Mouse (Mus musculus): ENCODE measurements around the gene Grb7.

Grb7 gene

DNA sequence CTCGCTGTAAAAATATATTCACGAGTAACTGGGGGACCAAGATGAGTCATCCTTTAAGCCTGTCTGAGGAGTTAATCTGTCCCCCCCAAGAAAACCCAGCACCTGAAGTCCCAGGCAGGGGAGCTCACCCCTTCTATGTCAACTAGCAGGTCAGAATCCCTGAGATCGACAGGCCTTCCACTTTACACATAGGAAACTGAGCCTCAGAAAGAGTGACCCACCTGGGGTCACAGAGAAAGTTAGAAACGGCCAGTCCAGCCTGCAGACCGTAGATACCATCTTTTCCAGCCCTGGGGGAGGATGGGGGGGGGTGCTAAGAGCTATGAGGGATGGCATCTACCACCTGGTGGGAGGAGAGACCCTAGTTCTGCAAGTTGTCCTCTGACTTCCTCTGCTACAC lies 10.4 kb downstream of the Grb7 start:
- ChIA-PET POLR2A (interaction anchor here in 2 of 4 experiments (0.9 to 3.5 kb wide), 8 partner anchors 8 to 131 kb away, joined by 3 to 22 read pairs (median 4); partner anchors contain the start of genes Erbb2 (in 1 of the 2), Grb7 (in 1 of the 2), Mien1 (in 1 of the 2) and Ormdl3 (in 1 of the 2)), CTCF (interaction anchor here (0.6 to 7.2 kb wide), 18 partner anchors 9 to 223 kb away, joined by 3 to 45 read pairs (median 4); partner anchors contain the start of genes Lrrc3c (in 2 of the 4), Mien1 (in 1 of the 4), Ormdl3 (in 1 of the 4) and Ppp1r1b (in 1 of the 4))

DNA sequence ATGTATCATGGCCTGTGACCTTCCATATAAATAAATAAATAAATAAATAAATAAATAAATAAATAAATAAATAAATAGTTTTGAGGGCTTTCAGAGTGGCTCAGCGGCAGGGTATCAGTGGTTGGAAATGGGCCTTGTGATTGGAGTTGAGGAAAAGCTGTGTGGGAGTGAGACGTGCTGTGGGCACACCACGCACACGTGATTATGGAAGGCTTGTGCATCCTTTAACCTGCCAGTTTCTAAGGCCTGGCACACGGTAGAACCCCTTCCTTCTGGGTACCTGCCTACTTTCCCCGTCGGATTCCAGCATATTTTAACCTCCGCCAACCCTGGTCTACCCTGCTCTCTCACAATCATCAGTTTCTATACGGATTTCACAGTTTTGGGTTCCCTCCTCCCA lies 10.8 kb downstream of the Grb7 start:
- ChIA-PET CTCF (interaction anchor here (0.6 to 7.2 kb wide), 22 partner anchors 9 to 330 kb away, joined by 3 to 45 read pairs (median 4); partner anchors contain the start of genes Lrrc3c (in 1 of the 4), Mien1 (in 1 of the 4), Ormdl3 (in 1 of the 4) and Ppp1r1b (in 1 of the 4)), POLR2A (interaction anchor here in 3 of 4 experiments (0.7 to 3.5 kb wide), 13 partner anchors 8 to 115 kb away, joined by 3 to 22 read pairs (median 8); partner anchors contain the start of genes Erbb2 (in 1 of the 3), Grb7 (in 1 of the 3), Mien1 (in 1 of the 3) and Stard3 (in 1 of the 3))

DNA sequence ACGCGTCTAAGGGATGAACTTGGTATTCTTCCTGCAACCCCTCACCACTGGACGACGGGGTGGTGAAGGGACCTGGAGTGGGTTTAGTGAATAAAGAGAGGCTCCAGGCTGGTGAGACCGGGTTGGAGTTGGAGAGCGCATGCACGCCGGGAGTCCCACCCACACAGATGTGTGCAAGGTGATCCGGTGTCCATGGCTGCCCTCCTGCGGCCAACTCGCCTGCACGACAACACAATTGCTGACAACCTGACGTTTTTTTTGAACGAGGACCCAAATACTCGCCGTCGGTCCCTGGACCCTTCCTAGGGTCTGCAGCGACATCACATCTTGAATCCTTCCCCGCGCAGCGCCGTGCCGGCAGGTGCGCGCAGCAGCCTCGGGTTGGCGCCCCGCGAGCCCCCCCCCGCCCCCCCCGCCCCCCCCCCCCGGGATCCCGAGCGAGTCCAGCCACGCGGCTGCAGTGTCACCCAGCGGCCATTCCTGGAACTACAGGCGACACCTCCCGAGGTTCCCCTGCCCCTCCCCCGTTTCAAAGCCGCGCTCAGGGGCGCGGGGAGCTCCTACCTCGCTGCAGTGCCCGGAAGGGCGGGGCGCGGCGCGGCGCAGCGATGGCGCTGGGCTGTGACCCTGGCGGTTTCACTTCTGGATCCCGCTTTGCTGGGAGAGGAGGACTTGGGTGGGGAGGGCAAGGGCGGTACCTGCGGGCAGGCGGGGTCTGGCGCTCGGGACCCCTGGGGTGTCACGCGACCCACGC lies 11.3 kb downstream of the Grb7 start:
- ChIA-PET CTCF (interaction anchor here (0.5 to 7.2 kb wide), 65 partner anchors 9 to 1863 kb away, joined by 3 to 45 read pairs (median 3); partner anchors contain the start of genes Mien1 (in 3 of the 4), Stard3 (in 2 of the 4), Tcap (in 2 of the 4) and Zpbp2 (in 2 of the 4)), POLR2A (interaction anchor here in 3 of 4 experiments (0.6 to 3.5 kb wide), 48 partner anchors 8 to 318 kb away, joined by 3 to 22 read pairs (median 4); partner anchors contain the start of genes Erbb2 (in 2 of the 3), Mien1 (in 2 of the 3), Ormdl3 (in 2 of the 3) and Pgap3 (in 2 of the 3))

DNA sequence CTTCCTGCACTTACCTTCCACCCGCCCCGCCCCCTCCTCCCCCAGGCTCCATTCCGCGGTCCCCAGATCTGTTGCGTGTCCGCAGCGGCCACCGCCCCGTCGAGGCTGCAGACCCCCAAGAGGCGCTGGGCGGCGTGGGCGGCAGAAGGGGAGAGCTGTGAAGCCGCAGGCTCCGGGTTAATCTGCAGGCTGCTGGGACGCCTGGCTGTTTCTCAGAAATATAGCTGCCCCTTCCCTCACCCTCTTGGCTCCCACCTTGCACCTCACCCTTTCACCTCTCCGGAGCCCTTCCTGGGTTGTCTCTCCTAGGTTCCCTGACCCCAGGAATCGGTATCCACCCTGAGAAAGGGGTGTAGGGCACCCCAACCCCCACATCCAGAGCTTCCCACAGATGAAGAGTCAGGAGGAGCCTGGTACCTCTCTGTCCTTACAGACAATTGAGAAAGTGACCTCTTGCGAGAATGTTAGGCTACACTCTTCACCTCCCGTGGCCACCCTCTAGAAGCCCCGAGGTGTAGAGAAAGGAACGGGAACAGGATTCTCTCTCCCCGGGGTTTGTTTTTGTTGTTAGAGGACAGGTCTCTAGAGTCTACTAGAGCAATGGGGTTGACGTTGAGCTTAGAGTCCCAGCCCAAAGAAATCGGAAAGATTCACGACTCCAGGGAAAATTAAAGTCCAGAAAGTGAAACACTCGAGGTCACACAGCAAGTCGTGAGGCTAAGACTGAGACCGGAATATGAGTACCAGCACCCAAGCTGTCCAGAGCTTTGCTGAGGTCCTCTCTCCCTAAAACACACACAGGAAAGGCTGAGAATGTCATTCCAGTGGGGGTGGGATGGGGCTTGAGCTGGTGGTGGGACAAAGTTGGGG lies 12.2 kb downstream of the Grb7 start:
- CTCF ChIA-PET, result interaction anchor here (0.5 to 7.2 kb wide), 64 partner anchors 8 to 1862 kb away, joined by 3 to 45 read pairs (median 3); partner anchors contain the start of genes Mien1 (in 3 of the 4), Stard3 (in 2 of the 4), Tcap (in 2 of the 4) and Zpbp2 (in 2 of the 4)

DNA sequence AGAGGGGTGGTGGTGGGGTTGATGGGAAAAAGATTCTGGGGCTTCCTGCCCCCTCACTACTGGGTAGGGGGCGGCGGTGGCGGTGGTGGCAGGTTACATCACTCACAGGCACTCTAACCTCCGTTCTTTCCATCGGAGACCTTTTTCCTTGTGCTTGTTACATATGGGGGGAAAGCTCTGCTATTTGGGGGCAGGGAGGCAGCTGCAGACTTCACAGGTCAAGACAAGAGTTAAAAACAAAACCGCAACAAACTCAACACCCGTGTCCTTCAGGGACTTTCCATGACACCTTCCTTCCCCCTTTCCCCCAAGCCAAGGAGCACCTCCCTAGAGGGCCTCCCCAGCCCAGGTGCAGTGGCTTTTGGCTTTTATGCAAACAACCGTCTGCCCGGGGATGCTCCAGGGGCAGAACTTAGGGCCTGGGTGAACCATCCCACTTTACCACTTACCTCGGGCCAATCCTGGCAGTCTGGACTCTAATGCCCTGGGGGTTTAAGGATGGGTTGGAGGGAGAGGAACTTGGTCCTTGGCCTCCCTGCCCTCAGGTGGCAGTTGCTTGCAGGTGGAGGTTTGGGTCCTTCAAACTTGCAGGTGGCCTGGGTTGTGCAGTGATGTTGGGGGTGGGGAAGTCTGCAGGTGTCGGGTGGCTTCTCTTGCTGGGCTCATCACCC lies 13.0 kb downstream of the Grb7 start:
- ChIA-PET POLR2A (interaction anchor here in 3 of 4 experiments (0.5 to 3.5 kb wide), 16 partner anchors 10 to 677 kb away, joined by 3 to 22 read pairs (median 7); partner anchors contain the start of genes Grb7 (in 1 of the 3), Mien1 (in 1 of the 3), Rpl23 (in 1 of the 3) and Stard3 (in 1 of the 3)), CTCF (interaction anchor here in 3 of 4 experiments (1.3 to 7.2 kb wide), 8 partner anchors 11 to 118 kb away, joined by 3 to 45 read pairs (median 10); partner anchors contain the start of genes Mien1 (in 1 of the 3) and Zpbp2 (in 1 of the 3))

More for the DNA sequence above, 12.2 kb downstream of the Grb7 start:
- POLR2A ChIA-PET, result interaction anchor here in 3 of 4 experiments (0.5 to 3.5 kb wide), 49 partner anchors 9 to 676 kb away, joined by 3 to 22 read pairs (median 4); partner anchors contain the start of genes Mien1 (in 3 of the 3), Ormdl3 (in 2 of the 3), Pgap3 (in 2 of the 3) and Erbb2 (in 1 of the 3)

DNA sequence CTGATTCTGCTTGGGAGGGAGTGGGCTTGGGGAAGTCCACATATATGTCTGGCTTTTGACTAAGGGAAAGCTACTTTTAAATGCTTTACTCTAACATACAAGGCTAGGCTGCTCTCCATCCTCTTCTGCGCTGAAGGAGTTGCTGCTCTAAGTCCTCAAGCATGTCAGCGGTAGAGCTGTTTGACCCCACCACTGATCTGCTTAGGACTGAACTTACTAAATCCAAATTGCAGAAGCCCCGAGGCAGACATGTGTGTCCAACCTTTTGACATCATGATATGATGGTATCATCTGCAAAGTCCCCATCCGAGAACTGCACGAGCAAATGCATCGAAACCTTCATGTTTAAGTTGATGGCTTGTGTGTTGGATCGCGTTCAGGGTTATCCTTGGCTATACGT lies 13.7 kb downstream of the Grb7 start:
- POLR2A ChIA-PET, result interaction anchor here in 2 of 4 experiments (0.9 to 3.2 kb wide), 6 partner anchors 10 to 123 kb away, joined by 3 to 18 read pairs (median 6); partner anchors contain the start of genes Mien1 (in 1 of the 2), Stard3 (in 1 of the 2) and Zpbp2 (in 1 of the 2)
- CTCF ChIA-PET, result interaction anchor here in 1 of 4 experiments (7.2 kb wide), 1 partner anchor 118 kb away, joined by 45 read pairs; no protein-coding TSS in a partner anchor

DNA sequence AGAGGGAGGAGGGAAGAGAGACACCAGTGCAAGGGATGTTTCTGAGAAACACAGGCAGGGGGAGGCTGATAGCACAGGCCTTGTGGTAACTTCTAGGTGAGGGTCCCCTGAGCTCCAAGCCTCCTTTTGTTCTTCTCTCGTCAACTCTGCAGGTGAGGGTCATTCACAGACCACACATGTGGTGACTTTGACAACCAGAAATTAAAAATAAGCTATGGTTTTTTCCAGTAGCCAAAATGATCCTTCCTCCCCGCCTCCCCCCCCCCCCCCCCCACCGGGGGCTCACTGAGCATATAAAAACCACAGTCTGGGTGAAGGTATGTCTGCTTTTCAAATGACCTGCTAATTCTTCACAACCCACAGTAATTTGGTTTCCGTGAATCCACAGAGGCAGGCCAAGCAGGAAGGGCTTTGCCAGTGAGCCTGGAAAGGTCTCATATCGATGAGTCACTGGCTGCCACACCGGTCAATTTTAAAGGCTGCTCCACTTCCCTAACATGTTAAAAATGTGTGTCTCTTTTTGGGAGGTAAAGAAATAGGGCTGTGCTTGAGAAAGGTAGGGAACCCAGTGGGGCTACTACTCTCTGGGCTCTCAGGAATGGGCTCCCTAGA lies 15.0 kb downstream of the Grb7 start:
- POLR2A ChIA-PET, result interaction anchor here in 2 of 4 experiments (0.5 to 1.3 kb wide), 7 partner anchors 9 to 273 kb away, joined by 3 to 5 read pairs (median 3); partner anchors contain the start of gene Grb7 (in 1 of the 2)
- CTCF ChIA-PET, result interaction anchor here in 3 of 4 experiments (0.5 to 7.2 kb wide), 5 partner anchors 93 to 874 kb away, joined by 3 to 45 read pairs (median 4); no protein-coding TSS in a partner anchor

DNA sequence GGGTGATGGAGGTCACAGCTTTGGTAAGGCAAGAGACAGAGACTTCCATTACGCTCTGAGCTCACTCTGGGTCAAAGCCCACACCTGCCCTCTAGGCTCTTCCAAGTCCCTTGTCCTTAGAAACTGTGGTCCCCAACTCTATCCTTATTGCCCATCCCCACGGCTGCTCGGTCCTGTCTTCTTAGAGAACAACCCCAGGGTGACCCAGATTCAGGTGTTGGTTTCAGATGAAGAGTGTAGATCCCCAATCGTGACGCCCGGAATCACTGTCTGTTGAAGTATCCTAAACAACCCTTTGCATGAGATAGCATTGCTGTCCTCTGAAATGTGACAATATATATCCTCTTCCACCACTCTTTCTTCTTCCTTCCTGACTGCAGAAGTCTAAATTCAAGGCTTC lies 16.1 kb downstream of the Grb7 start:
- ChIA-PET CTCF (no interaction called here), POLR2A (interaction anchor here in 2 of 4 experiments (0.6 to 1.4 kb wide), 5 partner anchors 8 to 125 kb away, joined by 3 to 5 read pairs (median 3); partner anchors contain the start of gene Ormdl3 (in 1 of the 2))

DNA sequence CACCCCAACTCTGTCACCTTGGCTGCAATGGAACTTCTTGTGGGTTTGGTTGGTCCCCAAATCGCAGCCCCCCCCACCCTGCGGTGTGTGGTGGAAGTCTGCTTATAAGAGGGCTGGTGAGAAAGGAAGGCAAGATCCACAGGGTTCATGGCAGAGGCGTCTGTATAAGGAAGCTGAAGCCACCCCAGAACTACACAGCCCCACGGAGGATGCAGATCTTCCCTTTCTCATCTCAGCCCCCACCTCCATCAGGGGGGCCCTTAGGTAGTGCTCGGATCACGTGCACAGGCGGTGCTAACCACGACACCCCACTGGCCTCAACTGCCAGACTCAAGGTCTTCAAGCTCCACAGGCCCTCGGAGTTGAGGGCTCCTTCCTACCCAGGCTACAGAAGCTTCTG lies 17.7 kb downstream of the Grb7 start:
- CTCF ChIA-PET, result interaction anchor here in 2 of 4 experiments (0.7 to 2.3 kb wide), 5 partner anchors 60 to 128 kb away, joined by 3 to 7 read pairs (median 3); no protein-coding TSS in a partner anchor
- POLR2A ChIA-PET, result interaction anchor here in 3 of 4 experiments (1.0 to 1.5 kb wide), 4 partner anchors 15 to 124 kb away, joined by 3 to 5 read pairs (median 4); partner anchors contain the start of gene Ormdl3 (in 1 of the 3)

DNA sequence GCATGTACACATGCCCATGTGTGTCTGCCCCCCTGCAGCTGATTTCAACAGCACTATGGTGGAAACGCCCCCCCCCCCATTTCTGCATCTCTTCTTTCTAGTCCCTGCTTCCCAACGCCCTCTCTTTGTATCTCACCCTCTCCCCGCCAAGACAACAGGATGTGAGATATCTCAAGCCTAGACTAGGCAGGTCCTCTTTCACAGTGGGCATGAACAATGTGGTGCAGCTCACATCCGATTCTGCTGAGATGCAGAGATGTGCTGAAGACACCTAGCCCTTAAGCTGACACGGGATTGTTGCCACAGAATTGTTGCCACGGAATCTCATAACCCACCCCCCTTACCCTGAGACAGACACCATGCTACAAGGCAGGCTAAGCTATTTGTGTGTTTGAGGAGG lies 18.3 kb downstream of the Grb7 start:
- CTCF ChIA-PET, result interaction anchor here in 2 of 4 experiments (0.9 to 2.3 kb wide), 3 partner anchors 61 to 122 kb away, joined by 3 to 7 read pairs (median 4); no protein-coding TSS in a partner anchor
- POLR2A ChIA-PET, result interaction anchor here in 2 of 4 experiments (0.5 to 1.5 kb wide), 3 partner anchors 16 to 123 kb away, joined by 3 to 4 read pairs (median 4); partner anchors contain the start of gene Ormdl3 (in 1 of the 2)

DNA sequence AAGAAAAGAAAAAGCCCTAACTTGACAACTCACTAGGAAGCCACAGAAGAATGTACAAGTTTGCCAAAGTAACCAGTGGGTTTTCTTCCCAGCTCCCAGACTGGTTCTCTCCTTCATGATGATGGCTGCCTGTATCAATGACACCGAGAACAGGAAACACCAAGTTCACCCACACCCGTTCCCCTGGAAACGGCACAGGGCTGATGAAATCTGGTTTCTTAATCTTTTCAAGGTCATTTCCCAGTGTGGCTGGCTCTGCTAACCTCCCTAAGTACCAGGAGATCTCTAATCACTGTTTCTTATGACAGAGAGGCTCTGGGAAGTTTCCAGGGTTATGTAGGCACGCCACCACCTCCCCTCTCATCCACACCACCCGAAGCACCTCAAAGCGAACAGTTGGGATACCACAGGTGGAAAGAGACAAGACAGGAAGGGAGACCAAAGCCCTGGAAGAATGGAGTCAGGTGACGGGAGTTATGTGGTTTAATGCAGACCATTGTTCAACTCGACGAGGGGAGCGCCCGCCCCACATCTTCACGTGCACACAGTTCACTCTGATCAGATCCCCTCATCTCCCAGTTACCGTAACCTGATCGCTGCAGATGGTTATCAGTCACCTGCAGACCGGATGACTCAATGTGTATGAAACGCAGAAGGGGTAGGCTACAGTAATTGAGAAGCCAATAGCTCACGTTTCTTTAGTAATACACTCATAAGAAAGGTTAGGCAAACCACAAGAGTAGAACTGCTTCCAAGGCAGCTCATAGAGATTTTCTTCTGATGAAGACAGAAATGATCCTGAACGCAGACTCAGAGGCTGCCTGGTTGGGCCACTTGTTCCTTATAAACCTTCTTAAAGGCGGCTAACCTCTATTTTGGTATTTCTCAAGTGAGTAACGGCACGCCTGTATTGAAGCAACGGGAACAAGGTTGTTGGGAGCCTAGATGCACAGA lies 23.8 kb downstream of the Grb7 start:
- ChIA-PET CTCF (interaction anchor here (0.5 to 2.0 kb wide), 10 partner anchors 12 to 451 kb away, joined by 3 to 9 read pairs (median 4); no protein-coding TSS in a partner anchor), POLR2A (interaction anchor here in 3 of 4 experiments (0.6 to 2.3 kb wide), 20 partner anchors 8 to 412 kb away, joined by 3 to 18 read pairs (median 3); partner anchors contain the start of gene Mien1 (in 2 of the 3))

DNA sequence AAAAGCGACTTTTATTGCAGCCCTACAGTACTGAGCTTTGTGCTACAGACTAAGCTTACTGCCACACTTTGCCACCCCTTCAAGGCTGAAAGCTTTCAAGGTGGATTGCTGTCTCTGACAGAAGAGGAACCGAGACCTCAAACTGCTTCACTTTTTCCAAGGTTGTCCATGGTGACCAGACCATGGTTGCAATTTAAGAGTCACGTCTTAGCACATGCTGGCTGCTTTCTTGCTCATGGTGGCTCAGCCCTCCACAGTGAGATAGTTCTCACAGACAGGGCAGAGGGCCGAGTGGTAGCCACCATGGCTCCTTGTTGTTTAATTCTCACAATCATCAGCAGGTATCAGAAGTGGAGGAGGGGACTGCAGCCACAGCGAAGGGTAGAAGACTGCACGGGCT lies 24.6 kb downstream of the Grb7 start:
- POLR2A ChIA-PET, result interaction anchor here in 3 of 4 experiments (0.6 to 2.3 kb wide), 19 partner anchors 9 to 413 kb away, joined by 3 to 18 read pairs (median 3); partner anchors contain the start of gene Mien1 (in 2 of the 3)
- CTCF ChIA-PET, result interaction anchor here (0.5 to 2.0 kb wide), 6 partner anchors 13 to 168 kb away, joined by 3 to 5 read pairs (median 3); no protein-coding TSS in a partner anchor

DNA sequence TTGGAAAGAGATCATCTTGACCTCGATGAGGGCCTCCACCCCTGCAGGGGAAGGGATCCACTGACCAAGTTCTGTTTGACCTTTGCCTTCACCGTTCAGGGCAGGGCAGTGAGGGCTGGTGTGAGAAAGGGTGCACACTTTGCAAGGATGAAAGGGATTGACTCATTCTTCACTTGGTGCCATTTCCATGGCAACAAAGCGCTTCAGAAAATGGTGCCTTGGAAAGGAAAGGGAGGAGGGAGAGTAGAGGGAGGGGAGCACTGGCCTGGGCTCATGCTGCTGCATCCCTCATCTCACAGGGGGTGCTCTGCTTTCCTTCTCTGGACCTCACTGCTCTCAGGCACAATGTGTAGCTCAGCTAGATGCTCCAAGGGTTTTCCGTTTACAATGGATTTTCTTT lies 26.5 kb downstream of the Grb7 start:
- POLR2A ChIA-PET, result interaction anchor here in 2 of 4 experiments (0.6 to 1.2 kb wide), 5 partner anchors 18 to 1771 kb away, joined by 3 to 10 read pairs (median 3); no protein-coding TSS in a partner anchor
- CTCF ChIA-PET, result interaction anchor here in 2 of 4 experiments (0.6 to 0.9 kb wide), 2 partner anchors 83 to 767 kb away, joined by 3 to 6 read pairs; no protein-coding TSS in a partner anchor

DNA sequence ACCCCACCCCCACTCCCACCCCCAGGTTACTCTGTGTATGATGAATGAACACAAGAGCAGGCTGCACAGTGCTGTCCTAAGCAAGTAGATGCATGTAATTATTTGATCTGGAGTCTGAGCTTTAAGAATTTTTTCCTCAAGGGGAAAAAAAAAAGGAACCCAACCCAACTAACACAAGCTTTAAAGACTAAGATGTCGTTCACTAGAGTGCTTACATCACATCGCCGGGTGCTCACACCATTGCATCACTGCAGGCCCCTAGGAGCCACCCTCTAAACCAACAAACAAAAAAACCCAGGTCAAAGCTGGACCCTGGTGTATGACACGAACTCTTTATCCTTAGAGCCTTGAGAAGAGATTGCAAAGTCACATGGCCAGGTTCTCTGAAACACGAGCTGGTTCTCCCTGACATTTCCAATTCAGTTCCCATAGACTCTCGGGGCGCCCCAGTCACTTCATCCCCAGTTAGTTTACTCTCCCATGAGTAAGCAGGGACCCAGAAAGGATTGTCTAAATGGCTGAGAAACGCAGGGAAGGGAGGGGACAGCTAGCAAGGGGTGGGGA lies 27.8 kb downstream of the Grb7 start:
- ChIA-PET CTCF (interaction anchor here in 2 of 4 experiments (0.6 to 1.0 kb wide), 2 partner anchors 36 to 445 kb away, joined by 3 to 7 read pairs; partner anchors contain the start of gene Mien1 (in 1 of the 2)), POLR2A (interaction anchor here in 3 of 4 experiments (0.7 kb wide), 3 partner anchors 14 to 95 kb away, joined by 3 to 4 read pairs (median 4); no protein-coding TSS in a partner anchor)

Data from embryonic stem cell, embryonic (primary cell).